Mouse (Mus musculus) embryonic facial prominence, embryonic 14.5 days (tissue): ENCODE results near the gene Rps16. TPM values are rescaled to one million over a fixed set of nuclear protein-coding genes. Genes with fewer than 3 reads are reported as not detected.

Experiments used
- ATAC-seq: fragments of 200-750 bp; cut with Nextera tagmentation; 2 replicates; pipeline ENCODE4 v1.8.0; 2017; ENCODE audit warnings: low read depth, moderate number of reproducible peaks, moderate TSS enrichment
- DNase-seq: peaks from one replicate; pipeline ENCODE4 v3.0.0-alpha.2; 2015; ENCODE audit warnings: low spot score
- H3K27ac ChIP-seq: fragments of 300-500 bp; sonication (generic); replicated peaks from 2 replicates; pipeline ENCODE4 v1.5.1; 2014; ENCODE audit warnings: low read depth, mild to moderate bottlenecking, low read length, moderate library complexity
- H3K27me3 ChIP-seq: fragments of 300-500 bp; sonication (generic); replicated peaks from 2 replicates; pipeline ENCODE4 v1.6.1; 2014; ENCODE audit warnings: low read length; ENCODE audit not compliant: control insufficient read depth, insufficient read depth
- H3K36me3 ChIP-seq: fragments of 300-500 bp; sonication (generic); 2 replicates; pipeline ENCODE4 v1.6.1; 2014; ENCODE audit warnings: low read length, mixed read lengths; ENCODE audit not compliant: control insufficient read depth, insufficient read depth
- H3K4me1 ChIP-seq: fragments of 300-500 bp; sonication (generic); 2 replicates; pipeline ENCODE4 v1.6.1; 2014; ENCODE audit warnings: antibody characterized with exemption, low read length; ENCODE audit not compliant: control insufficient read depth, insufficient read depth
- H3K4me2 ChIP-seq: fragments of 300-500 bp; sonication (generic); 2 replicates; pipeline ENCODE4 v1.6.1; 2014; ENCODE audit warnings: low read depth, mild to moderate bottlenecking, low read length, moderate library complexity, mixed read lengths
- H3K4me3 ChIP-seq: fragments of 300-500 bp; sonication (generic); 2 replicates; pipeline ENCODE4 v1.5.1; 2014; ENCODE audit warnings: low read depth, mild to moderate bottlenecking, low read length
- H3K9ac ChIP-seq: fragments of 300-500 bp; sonication (generic); 2 replicates; pipeline ENCODE4 v1.6.1; 2014; ENCODE audit warnings: low read depth, mild to moderate bottlenecking, low read length, moderate library complexity, mixed read lengths
- H3K9me3 ChIP-seq: fragments of 300-500 bp; sonication (generic); 2 replicates; pipeline ENCODE4 v1.6.1; 2016; ENCODE audit warnings: low read length; ENCODE audit not compliant: control insufficient read depth
- WGBS: fragments of 180-500 bp; shearing (Covaris S2); extraction: QIAGEN DNeasy Blood & Tissue Kit; methylation state at CpG from one replicate; pipeline ENCODE4 v1.1.7; 2014; 5-methylcytosine and 5-hydroxymethylcytosine counted together
- polyA plus RNA-seq: library from polyadenylated mRNA; unstranded; fragments of >200 nt; fragmentation: Nextera tagmentation; extraction: Ambion mirVana; gene quantifications from 2 replicates; pipeline ENCODE4 v1.2.1, GENCODE M21; 2014

Gene Rps16
- 1,196 and 1,252 TPM in 2 replicates for polyA plus RNA-seq

DNA sequence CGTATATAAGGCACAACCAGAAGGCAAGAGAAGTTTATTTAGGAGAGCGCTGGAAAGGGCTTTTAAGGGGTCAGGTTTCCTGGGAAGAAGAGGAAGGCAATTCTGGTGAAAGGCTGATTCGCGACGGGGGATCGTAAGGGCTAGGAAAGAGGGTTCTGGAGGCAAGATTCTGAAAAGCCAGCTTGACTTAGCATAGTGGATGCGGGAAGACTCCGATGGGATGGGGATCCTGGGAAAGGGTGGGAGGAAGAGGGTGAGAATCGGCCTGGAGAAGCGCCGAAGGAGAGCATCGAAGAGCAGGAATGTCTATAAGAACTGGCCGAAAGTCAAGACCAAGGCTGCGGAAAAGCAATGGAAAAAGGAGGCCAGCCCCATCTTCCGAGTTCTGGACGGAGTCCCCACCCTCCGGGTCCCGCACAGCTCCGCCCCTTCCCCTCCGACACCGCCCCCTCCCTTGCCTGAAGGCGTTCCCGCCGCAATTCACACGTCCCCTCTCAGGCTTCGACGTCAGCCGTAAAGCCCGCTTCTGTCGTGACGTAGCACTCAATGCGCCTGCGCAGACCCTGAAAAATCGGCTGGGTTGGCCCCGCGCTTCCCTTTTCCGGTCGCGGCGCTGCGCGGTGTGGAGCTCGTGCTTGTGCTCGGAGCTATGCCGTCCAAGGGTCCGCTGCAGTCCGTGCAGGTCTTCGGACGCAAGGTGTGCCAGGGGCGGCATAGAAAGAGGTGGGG lies at the start of gene Rps16:
Rps16 (plus strand) TSS at position 498 of the 729 bp plus-strand sequence.
- Histone ChIP-seq H3K4me1 (peaks cover 14% of the 10 kb centered on the region; the same call in 1 of the 2 replicates), H3K9me3 (no peaks in the 10 kb centered on the region), H3K4me2 (peak within 1 kb of the TSS; percentile 63), H3K4me3 (peak within 1 kb of the TSS; percentile 91), H3K27me3 (no peaks in the 10 kb centered on the region), H3K36me3 (peaks cover 36% of the 10 kb centered on the region), H3K9ac (peak within 1 kb of the TSS; percentile 98), H3K27ac (peak within 1 kb of the TSS; percentile 97)
- DNase-seq (peak; percentile 98), ATAC-seq (peak; percentile 94)
- under 1% methylated on average over 44 of the region's 50 CpGs for WGBS

DNA sequence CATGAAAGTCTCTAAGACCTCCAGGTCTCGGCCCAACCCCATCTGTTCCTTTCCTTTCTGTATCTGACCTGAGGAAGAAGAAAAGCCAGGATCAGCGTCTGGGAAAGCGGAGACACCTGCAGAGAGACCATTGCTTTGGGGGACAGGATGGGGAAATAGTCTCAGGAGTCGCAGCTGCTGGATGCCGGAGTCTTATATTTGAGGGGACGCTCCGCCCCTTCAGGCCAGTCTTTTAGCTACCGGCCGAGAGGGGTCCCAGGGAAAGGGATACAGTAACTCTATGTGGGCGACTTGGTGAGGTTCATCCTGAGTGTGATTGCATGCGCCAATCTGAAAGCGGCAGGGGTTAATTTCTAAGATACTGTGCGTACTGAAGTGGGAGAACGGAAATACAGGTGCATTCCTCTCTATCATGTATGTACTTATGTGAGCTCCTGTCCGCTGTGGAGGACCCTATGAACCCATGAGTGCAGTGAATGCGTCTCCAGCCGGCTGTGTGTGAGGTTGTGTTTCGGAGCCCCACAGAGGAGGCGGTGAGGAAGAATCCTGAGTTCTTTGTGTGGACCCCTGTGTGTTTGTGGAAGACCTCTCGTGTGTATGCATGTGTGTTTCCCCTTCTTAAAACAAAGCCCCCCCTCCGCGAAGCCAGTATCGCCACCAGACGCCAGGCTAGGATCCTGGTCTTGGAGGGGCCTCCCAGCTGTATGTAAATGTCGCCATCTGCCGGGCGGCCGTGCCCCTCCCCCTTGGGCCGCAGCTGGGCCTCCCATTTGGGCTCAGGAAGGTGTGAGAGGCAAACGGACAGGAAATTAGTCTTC lies 48.6 kb upstream of the Rps16 start, which contains the start of gene Dll3:
Dll3 (minus strand) TSS at position 623 of the 818 bp plus-strand sequence.
- peaks cover 24% of the 10 kb centered on the region for H3K36me3 ChIP-seq
- H3K4me2 ChIP-seq = peak within 1 kb of the TSS; percentile 56
- no peak within 1 kb of the TSS for H3K27ac ChIP-seq
- no peaks in the 10 kb centered on the region for H3K9me3 ChIP-seq
- DNase-seq = peak; percentile 58
- under 1% methylated on average over 29 of the region's 30 CpGs for WGBS
- H3K4me1 ChIP-seq = no peaks in the 10 kb centered on the region; the same call in 1 of the 2 replicates
- H3K4me3 ChIP-seq = peak within 1 kb of the TSS; percentile 30
- H3K27me3 ChIP-seq = peaks cover 57% of the 10 kb centered on the region
- peak within 1 kb of the TSS; percentile 42 for H3K9ac ChIP-seq
- peak; percentile 75 for ATAC-seq

DNA sequence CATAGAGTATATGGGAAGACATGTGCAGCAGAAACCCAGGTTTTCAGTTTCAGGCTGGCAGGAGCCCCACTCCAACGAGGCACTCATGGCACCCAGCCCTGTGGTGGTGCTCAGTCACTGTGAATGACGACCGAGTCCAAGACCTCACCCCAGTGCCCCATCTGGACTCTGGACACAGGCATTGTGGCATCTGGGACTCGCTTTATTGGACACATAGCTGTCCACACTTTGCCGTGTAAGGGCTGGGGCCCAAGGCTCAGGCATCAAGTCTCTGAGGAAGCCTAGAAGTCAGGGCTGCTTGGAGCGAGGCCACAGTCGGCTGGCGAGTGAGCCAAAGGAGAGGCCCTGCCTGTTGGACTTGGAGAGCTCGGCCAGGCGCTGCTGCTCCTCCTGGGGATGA lies 44.8 kb upstream of the Rps16 start:
- no peak for ATAC-seq
- H3K9ac ChIP-seq = no peak overlapping the region
- H3K4me2 ChIP-seq = no peak overlapping the region
- no peak overlapping the region for H3K27ac ChIP-seq
- no peak overlapping the region for H3K4me3 ChIP-seq
- peaks cover under 1% of the 10 kb centered on the region; the same call in 1 of the 2 replicates for H3K4me1 ChIP-seq
- peaks cover 20% of the 10 kb centered on the region for H3K27me3 ChIP-seq
- peaks cover 57% of the 10 kb centered on the region for H3K36me3 ChIP-seq
- 94% methylated on average over 10 of the region's 10 CpGs for WGBS
- DNase-seq = no peak
- H3K9me3 ChIP-seq = no peaks in the 10 kb centered on the region

DNA sequence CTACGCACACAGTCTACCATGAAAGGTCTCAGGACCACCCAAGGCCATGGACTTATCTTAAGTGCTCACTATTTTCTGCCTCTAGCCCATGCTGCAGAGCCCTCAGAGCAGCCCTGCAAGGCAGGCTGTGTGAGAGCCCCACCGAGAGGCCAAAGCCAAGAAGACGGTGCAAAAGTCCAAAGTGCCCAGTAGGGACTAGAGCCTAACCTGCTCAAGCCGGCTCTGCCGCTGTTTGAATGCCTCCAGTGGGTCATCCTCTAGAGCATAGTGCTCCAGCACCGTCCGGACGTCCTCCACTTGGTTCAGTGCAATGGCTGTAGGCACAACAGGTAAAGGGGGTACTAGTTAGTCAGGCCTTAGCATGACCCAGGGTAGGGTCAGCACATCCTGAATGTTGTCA lies 44.2 kb upstream of the Rps16 start:
- ATAC-seq (no peak), DNase-seq (no peak)
- H3K4me1 ChIP-seq = peaks cover 7% of the 10 kb centered on the region; the same call in 1 of the 2 replicates
- H3K4me2 ChIP-seq = no peak overlapping the region
- 95% methylated on average over 8 of the region's 8 CpGs for WGBS
- no peak overlapping the region for H3K27ac ChIP-seq
- peaks cover 15% of the 10 kb centered on the region for H3K27me3 ChIP-seq
- no peak overlapping the region for H3K4me3 ChIP-seq
- H3K9ac ChIP-seq = no peak overlapping the region
- no peaks in the 10 kb centered on the region for H3K9me3 ChIP-seq
- peaks cover 57% of the 10 kb centered on the region for H3K36me3 ChIP-seq

DNA sequence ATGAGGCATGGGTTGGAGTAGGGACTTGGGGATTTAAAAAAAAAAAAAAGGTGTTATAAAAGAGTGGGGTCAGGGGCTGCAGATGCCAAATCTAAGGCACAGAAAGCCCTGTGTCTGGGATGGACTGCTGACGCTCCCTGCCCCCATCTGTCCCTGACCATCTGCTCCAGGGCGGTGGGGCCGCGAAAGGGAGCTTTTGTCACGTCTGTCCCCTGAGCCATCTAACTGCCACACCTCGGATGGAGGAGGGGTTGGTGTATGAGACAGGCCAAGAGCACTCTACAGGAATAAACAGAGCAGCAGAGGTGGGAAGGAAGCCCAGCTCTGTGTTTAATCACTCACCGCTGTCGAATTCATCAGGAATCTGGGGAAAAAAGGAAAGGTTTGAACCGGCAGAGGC lies 40.7 kb upstream of the Rps16 start:
- no peak overlapping the region for H3K4me2 ChIP-seq
- DNase-seq = no peak
- WGBS = 67% methylated on average over 9 of the region's 9 CpGs

DNA sequence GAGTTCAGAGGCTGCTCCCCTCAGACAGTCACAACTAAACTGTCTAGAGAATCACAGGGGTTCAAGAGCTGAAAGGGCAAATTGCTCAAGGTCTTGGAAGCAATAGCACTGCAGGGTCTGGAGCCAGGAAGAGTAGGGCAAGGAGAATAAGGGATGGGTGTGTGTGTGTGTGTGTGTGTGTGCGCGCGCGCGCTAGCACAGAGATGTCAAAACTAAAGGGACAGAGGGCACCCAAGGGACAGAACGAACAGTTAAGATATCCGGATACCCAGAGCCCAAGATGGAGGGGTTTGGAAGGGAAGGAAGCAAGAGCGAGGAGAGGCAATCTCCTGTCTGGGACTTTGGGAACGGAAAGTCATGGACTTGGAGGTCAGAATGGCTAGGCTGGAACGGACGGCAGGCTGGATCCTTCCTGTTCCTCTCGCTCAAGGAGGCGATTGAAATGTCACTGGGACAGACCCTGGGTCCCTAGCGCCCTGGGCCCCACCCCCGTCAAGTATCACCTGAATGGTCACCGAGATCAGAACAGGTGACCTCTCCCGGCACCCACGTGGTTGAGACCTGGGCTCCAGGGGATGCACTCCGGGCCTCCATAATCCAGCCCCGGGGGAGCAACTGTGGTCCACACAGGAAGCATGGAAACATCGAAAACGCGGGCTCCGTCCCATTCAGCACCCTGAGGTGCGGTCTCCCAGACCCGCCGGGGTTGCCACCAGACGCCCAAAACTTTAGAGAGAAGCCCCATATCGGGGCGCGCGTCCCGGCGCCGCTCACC lies 39.1 kb upstream of the Rps16 start:
- Histone ChIP-seq H3K4me1 (peaks cover 7% of the 10 kb centered on the region; the same call in 1 of the 2 replicates), H3K9ac (peak overlapping the region; percentile 93), H3K27ac (peak overlapping the region; percentile 63; the same call in 1 of the 2 replicates), H3K27me3 (no peaks in the 10 kb centered on the region), H3K9me3 (no peaks in the 10 kb centered on the region), H3K4me3 (peak overlapping the region; percentile 92), H3K4me2 (peak overlapping the region; percentile 87), H3K36me3 (peaks cover 64% of the 10 kb centered on the region)
- ATAC-seq = peak; percentile 56
- peak; percentile 21 for DNase-seq
- 8% methylated on average over 30 of the region's 35 CpGs for WGBS

More for the DNA sequence above, 40.7 kb upstream of the Rps16 start:
- peaks cover 64% of the 10 kb centered on the region for H3K36me3 ChIP-seq
- H3K4me1 ChIP-seq = peaks cover 7% of the 10 kb centered on the region; the same call in 1 of the 2 replicates
- H3K9me3 ChIP-seq = no peaks in the 10 kb centered on the region
- no peak overlapping the region for H3K4me3 ChIP-seq
- no peak for ATAC-seq
- H3K27ac ChIP-seq = no peak overlapping the region
- H3K27me3 ChIP-seq = no peaks in the 10 kb centered on the region
- H3K9ac ChIP-seq = no peak overlapping the region

DNA sequence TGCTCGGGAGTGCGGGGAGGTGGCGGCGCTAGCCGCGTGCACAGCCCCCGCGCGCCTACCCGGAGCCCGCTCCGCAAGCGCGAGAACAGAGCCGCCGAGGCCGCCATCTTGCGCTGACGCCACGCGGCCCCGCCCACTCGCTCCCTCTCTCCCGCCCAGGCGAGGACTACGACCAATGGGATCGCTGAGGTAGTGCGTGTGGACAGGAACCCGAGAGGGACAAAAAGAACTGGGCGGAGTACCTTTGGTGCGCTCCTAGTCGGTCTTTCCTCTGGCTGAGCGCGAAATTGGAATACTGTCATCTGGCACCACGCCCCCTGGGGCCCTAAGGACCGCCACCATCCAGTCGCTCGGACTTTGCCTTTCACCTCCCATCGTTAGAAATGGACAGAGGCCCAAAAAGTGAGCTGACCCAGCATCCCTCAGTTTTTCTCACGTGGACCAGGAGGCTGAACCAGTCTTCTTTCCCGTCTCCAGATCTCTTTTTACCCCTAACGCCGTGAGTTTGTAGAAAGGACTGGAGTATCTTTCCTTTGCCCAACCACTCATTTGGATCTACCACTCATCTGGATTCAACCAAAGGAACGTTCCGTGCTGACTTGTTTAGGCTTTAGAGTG lies 38.4 kb upstream of the Rps16 start, which contains the start of gene Timm50:
Timm50 (minus strand) TSS at position 147 of the 618 bp plus-strand sequence.
- Histone ChIP-seq H3K27ac (peak within 1 kb of the TSS; percentile 63; the same call in 1 of the 2 replicates), H3K4me1 (peaks cover 7% of the 10 kb centered on the region; the same call in 1 of the 2 replicates), H3K4me3 (peak within 1 kb of the TSS; percentile 92), H3K27me3 (no peaks in the 10 kb centered on the region), H3K9ac (peak within 1 kb of the TSS; percentile 93), H3K9me3 (no peaks in the 10 kb centered on the region), H3K36me3 (peaks cover 64% of the 10 kb centered on the region), H3K4me2 (peak within 1 kb of the TSS; percentile 87)
- peak; percentile 99 for ATAC-seq
- peak; percentile 98 for DNase-seq
- WGBS = 2% methylated on average over 31 of the region's 45 CpGs
